Mouse (Mus musculus): ENCODE data around the gene Sec31a. TPM values are rescaled to one million over a fixed set of nuclear protein-coding genes. Genes with fewer than 3 reads are reported as not detected.
A peak's percentile ranks its signal among the peaks of the same experiment; 100 is the strongest.

Gene Sec31a
- total RNA-seq, 1 experiment: 94.5 TPM

DNA sequence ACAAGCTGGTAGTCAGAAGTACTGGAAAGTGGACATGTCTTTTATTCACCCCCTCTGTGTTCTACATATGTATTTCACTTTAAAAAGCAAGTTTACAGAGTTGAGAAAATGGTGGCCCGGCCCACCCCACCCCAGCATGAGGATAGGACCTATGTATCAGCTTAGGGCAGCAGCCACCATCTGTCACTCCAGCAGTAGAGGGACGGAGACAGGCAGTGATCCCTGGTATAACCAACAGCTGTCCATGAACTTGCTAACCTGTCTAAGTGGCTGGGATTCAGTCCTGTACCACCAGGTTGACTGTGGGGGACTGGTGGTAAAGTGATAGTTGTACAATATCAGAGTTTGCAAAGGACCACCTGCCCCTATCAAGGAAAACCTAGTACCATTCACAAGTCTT lies 2.0 kb upstream of the Sec31a start:
- no peak for DNase-seq (ENCODE audit: low read depth, low spot score)
- no peak for TF ChIP-seq ZNF384 (IDR thresholded peaks at IDR 0.05; ENCODE audit: low read depth, low read length)
- TF ChIP-seq HCFC1 (IDR thresholded peaks at IDR 0.05; ENCODE audit: borderline replicate concordance, insufficient read depth, low read length): no peak
- no peak for TF ChIP-seq MAFK (IDR thresholded peaks at IDR 0.05; ENCODE audit: insufficient read depth, low read depth, low read length)
- TF ChIP-seq ZC3H11A (IDR thresholded peaks at IDR 0.05; ENCODE audit: borderline replicate concordance, low read depth, low read length): no peak
- TF ChIP-seq CHD2 (IDR thresholded peaks at IDR 0.05; ENCODE audit: low read depth, low read length): no peak
- H3K9me3 ChIP-seq (ENCODE audit: control insufficient read depth, insufficient read depth, low read depth, low read length): no peaks in the 10 kb centered on the region
- H3K9ac ChIP-seq (ENCODE audit: insufficient read depth, low read depth, low read length, poor library complexity, severe bottlenecking): no peak overlapping the region
- no peak overlapping the region for H3K27ac ChIP-seq (ENCODE audit: insufficient read depth, low read depth, low read length, poor library complexity, severe bottlenecking)
- no peak overlapping the region for H3K4me3 ChIP-seq (ENCODE audit: insufficient read depth in 1 of 2, low read depth in 1 of 2, low read length in 2 of 2, poor library complexity in 1 of 2, severe bottlenecking in 1 of 2)
- H3K4me1 ChIP-seq (ENCODE audit: control insufficient read depth in 2 of 2, insufficient read depth in 2 of 2, low read length in 2 of 2, poor library complexity in 1 of 2): peaks cover 1 to 2% of the 10 kb centered on the region in 2 experiments; a peak in 1 of 4 replicates
- H3K36me3 ChIP-seq (ENCODE audit: control insufficient read depth, insufficient read depth, low read length, poor library complexity, severe bottlenecking): peaks cover 34% of the 10 kb centered on the region
- in situ Hi-C loops (cut with MboI; ENCODE audit: low sequenced_read_pairs in 2 of 2, unreplicated experiment in 2 of 2): no loop called here

DNA sequence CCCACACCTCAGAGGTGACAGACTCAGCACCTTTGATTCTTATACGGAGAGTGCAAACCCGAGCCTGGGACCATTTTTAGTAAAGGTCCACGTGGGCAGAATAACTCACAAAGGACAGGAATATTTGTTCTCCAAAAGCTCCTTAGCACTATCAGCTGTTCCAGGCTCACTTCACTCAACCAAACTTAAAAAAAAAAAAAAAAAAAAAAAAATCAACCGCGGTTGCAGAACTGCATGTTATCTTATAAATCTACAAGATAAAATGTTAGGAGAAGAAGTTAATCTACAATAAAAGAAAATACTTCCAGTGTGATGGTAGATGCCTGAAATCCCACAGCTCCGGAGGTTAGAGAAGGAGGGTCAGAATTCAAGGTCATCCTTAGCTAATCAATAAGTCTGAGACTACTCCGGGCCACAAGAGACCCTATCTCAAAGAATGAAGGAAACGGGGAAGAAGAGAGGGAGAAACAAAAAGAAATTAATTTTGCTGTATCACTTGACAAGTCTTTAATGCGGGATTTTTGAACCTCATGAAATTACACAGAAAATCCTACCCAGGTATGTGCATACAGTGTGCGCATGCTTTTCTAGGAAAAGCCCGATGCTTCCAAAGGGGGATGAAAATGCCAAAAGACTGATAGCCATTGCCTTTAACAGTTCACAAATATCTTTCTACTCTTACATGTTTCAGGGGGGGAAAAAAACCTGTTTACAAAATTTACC lies 1.4 kb downstream of the Sec31a start:
- H3K9ac ChIP-seq (ENCODE audit: insufficient read depth, low read depth, low read length, poor library complexity, severe bottlenecking): peak overlapping the region; percentile 28; the same call in 1 of the 2 replicates
- 0 out of 2 replicates have a peak, but pooled peaks have one; percentile 36 for TF ChIP-seq ZNF384 (IDR thresholded peaks at IDR 0.05; ENCODE audit: low read depth, low read length)
- no peak for TF ChIP-seq MAFK (IDR thresholded peaks at IDR 0.05; ENCODE audit: insufficient read depth, low read depth, low read length)
- peaks cover 8% of the 10 kb centered on the region for H3K36me3 ChIP-seq (ENCODE audit: control insufficient read depth, insufficient read depth, low read length, poor library complexity, severe bottlenecking)
- no peak overlapping the region for H3K27ac ChIP-seq (ENCODE audit: insufficient read depth, low read depth, low read length, poor library complexity, severe bottlenecking)
- no peaks in the 10 kb centered on the region for H3K9me3 ChIP-seq (ENCODE audit: control insufficient read depth, insufficient read depth, low read depth, low read length)
- DNase-seq (ENCODE audit: low read depth, low spot score): no peak
- H3K4me3 ChIP-seq (ENCODE audit: insufficient read depth in 1 of 2, low read depth in 1 of 2, low read length in 2 of 2, poor library complexity in 1 of 2, severe bottlenecking in 1 of 2): peak overlapping the region; percentile 26 to 99; a peak in 3 of 4 replicates
- in situ Hi-C loops (cut with MboI; ENCODE audit: low sequenced_read_pairs in 2 of 2, unreplicated experiment in 2 of 2): no loop called here
- H3K4me1 ChIP-seq (ENCODE audit: control insufficient read depth in 2 of 2, insufficient read depth in 2 of 2, low read length in 2 of 2, poor library complexity in 1 of 2): no peaks in the 10 kb centered on the region; a peak in 1 of 4 replicates

DNA sequence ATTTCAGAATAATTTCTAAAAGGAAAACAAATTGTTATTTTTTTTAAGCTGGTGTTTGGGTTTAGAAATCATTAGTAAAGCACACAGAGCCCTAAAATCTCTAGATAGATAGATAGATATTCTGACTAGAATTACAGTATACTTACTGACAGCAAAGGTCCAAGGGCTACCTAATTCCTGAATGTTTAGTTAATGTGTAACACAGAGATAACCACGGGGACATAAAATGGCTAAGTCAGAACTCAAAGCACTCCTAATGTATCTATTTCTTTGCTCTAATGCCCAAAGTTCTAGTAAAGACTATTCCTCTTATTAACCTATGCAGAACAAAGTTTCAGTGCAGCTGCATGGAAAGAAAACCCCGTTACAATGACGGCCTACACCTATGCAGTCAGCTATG lies 3.1 kb downstream of the Sec31a start:
- no peak for TF ChIP-seq CHD2 (IDR thresholded peaks at IDR 0.05; ENCODE audit: low read depth, low read length)
- TF ChIP-seq ZNF384 (IDR thresholded peaks at IDR 0.05; ENCODE audit: low read depth, low read length): no peak
- TF ChIP-seq ZC3H11A (IDR thresholded peaks at IDR 0.05; ENCODE audit: borderline replicate concordance, low read depth, low read length): no peak
- no peak for TF ChIP-seq HCFC1 (IDR thresholded peaks at IDR 0.05; ENCODE audit: borderline replicate concordance, insufficient read depth, low read length)
- TF ChIP-seq MAFK (IDR thresholded peaks at IDR 0.05; ENCODE audit: insufficient read depth, low read depth, low read length): no peak
- H3K27ac ChIP-seq (ENCODE audit: insufficient read depth, low read depth, low read length, poor library complexity, severe bottlenecking): no peak overlapping the region
- no peak overlapping the region for H3K9ac ChIP-seq (ENCODE audit: insufficient read depth, low read depth, low read length, poor library complexity, severe bottlenecking)
- H3K36me3 ChIP-seq (ENCODE audit: control insufficient read depth, insufficient read depth, low read length, poor library complexity, severe bottlenecking): peaks cover 1% of the 10 kb centered on the region; the same call in 1 of the 2 replicates
- DNase-seq (ENCODE audit: low read depth, low spot score): no peak
- in situ Hi-C loops (cut with MboI; ENCODE audit: low sequenced_read_pairs in 2 of 2, unreplicated experiment in 2 of 2): no loop called here
- H3K4me3 ChIP-seq (ENCODE audit: insufficient read depth in 1 of 2, low read depth in 1 of 2, low read length in 2 of 2, poor library complexity in 1 of 2, severe bottlenecking in 1 of 2): no peak overlapping the region
- no peaks in the 10 kb centered on the region for H3K9me3 ChIP-seq (ENCODE audit: control insufficient read depth, insufficient read depth, low read depth, low read length)
- no peaks in the 10 kb centered on the region; a peak in 1 of 4 replicates for H3K4me1 ChIP-seq (ENCODE audit: control insufficient read depth in 2 of 2, insufficient read depth in 2 of 2, low read length in 2 of 2, poor library complexity in 1 of 2)

DNA sequence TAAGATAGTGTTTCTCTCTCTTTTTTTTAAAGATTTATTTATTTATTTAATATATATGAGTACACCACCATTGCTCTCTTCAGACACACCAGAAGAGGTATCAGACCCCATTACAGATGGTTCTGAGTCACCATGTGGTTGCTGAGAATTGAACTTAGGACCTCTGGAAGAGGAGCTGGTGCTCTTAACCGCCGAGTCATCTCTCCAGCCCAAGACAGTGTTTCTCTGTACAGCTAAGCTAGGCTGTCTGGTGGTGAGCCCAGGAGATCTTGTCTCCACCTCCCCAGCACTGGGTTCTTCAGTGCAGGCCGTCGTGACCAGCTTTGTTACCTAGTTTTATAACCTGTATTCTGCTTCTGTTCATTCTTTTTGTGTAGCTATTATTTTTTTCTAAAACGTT lies 5.8 kb downstream of the Sec31a start:
- Histone ChIP-seq H3K9me3 (ENCODE audit: control insufficient read depth, insufficient read depth, low read depth, low read length) (no peaks in the 10 kb centered on the region), H3K4me3 (ENCODE audit: insufficient read depth in 1 of 2, low read depth in 1 of 2, low read length in 2 of 2, poor library complexity in 1 of 2, severe bottlenecking in 1 of 2) (no peak overlapping the region), H3K27ac (ENCODE audit: insufficient read depth, low read depth, low read length, poor library complexity, severe bottlenecking) (no peak overlapping the region), H3K4me1 (ENCODE audit: control insufficient read depth in 2 of 2, insufficient read depth in 2 of 2, low read length in 2 of 2, poor library complexity in 1 of 2) (no peaks in the 10 kb centered on the region), H3K9ac (ENCODE audit: insufficient read depth, low read depth, low read length, poor library complexity, severe bottlenecking) (no peak overlapping the region), H3K36me3 (ENCODE audit: control insufficient read depth, insufficient read depth, low read length, poor library complexity, severe bottlenecking) (peaks cover 5% of the 10 kb centered on the region)
- in situ Hi-C loops (cut with MboI; ENCODE audit: low sequenced_read_pairs in 2 of 2, unreplicated experiment in 2 of 2): no loop called here
- TF ChIP-seq MAFK (IDR thresholded peaks at IDR 0.05; ENCODE audit: insufficient read depth, low read depth, low read length): no peak
- no peak for TF ChIP-seq ZC3H11A (IDR thresholded peaks at IDR 0.05; ENCODE audit: borderline replicate concordance, low read depth, low read length)
- TF ChIP-seq CHD2 (IDR thresholded peaks at IDR 0.05; ENCODE audit: low read depth, low read length): no peak
- DNase-seq (ENCODE audit: low read depth, low spot score): no peak

DNA sequence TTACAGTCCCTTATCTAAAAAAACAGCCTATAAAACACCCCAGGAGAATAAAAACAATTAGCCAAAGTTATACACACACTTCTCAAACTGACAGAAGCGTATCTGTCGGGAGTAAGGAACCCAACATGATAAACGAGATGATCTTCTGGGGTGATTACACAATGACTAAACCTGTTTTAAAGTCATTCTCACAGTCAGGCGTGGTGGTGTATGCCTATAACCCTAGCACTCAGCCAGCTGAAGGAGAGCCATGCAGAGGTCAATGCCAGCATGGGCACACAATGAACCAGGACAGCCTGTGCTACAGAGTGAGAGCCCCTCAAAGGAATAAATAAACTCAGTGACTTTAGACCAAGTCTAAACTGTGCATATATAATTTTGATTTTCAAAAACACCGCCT lies 7.5 kb downstream of the Sec31a start:
- H3K27ac ChIP-seq (ENCODE audit: insufficient read depth, low read depth, low read length, poor library complexity, severe bottlenecking): no peak overlapping the region
- H3K36me3 ChIP-seq (ENCODE audit: control insufficient read depth, insufficient read depth, low read length, poor library complexity, severe bottlenecking): peaks cover 13% of the 10 kb centered on the region
- no peak for DNase-seq (ENCODE audit: low read depth, low spot score)
- H3K4me3 ChIP-seq (ENCODE audit: insufficient read depth in 1 of 2, low read depth in 1 of 2, low read length in 2 of 2, poor library complexity in 1 of 2, severe bottlenecking in 1 of 2): no peak overlapping the region
- in situ Hi-C loops (cut with MboI; ENCODE audit: low sequenced_read_pairs in 2 of 2, unreplicated experiment in 2 of 2): no loop called here
- no peaks in the 10 kb centered on the region for H3K9me3 ChIP-seq (ENCODE audit: control insufficient read depth, insufficient read depth, low read depth, low read length)
- TF ChIP-seq HCFC1 (IDR thresholded peaks at IDR 0.05; ENCODE audit: borderline replicate concordance, insufficient read depth, low read length) (no peak), MAFK (IDR thresholded peaks at IDR 0.05; ENCODE audit: insufficient read depth, low read depth, low read length) (no peak), ZNF384 (IDR thresholded peaks at IDR 0.05; ENCODE audit: low read depth, low read length) (no peak), CHD2 (IDR thresholded peaks at IDR 0.05; ENCODE audit: low read depth, low read length) (no peak), ZC3H11A (IDR thresholded peaks at IDR 0.05; ENCODE audit: borderline replicate concordance, low read depth, low read length) (no peak)
- no peak overlapping the region for H3K9ac ChIP-seq (ENCODE audit: insufficient read depth, low read depth, low read length, poor library complexity, severe bottlenecking)
- H3K4me1 ChIP-seq (ENCODE audit: control insufficient read depth in 2 of 2, insufficient read depth in 2 of 2, low read length in 2 of 2, poor library complexity in 1 of 2): no peaks in the 10 kb centered on the region

All from ES-E14 (cell line).